Mouse (Mus musculus) myocyte (in vitro differentiated cells): Measurements from ENCODE around the gene Ift88. TPM values are rescaled to one million over a fixed set of nuclear protein-coding genes. Genes with fewer than 3 reads are reported as not detected.

Experiments
- H3K27me3 ChIP-seq: one replicate; pipeline ENCODE4 v1.6.1; 2011; ENCODE audit not compliant: control insufficient read depth, insufficient read depth, insufficient read length
- H3K36me3 ChIP-seq: one replicate; pipeline ENCODE4 v1.6.1; 2011; ENCODE audit not compliant: control insufficient read depth, insufficient read depth
- H3K4me2 ChIP-seq: one replicate; pipeline ENCODE4 v1.6.1; 2011; ENCODE audit warnings: low read depth, control low read depth
- H3K4me3 ChIP-seq: one replicate; pipeline ENCODE4 v1.5.1; 2011; ENCODE audit warnings: mild to moderate bottlenecking, control low read depth, moderate library complexity
- H3K79me2 ChIP-seq: one replicate; pipeline ENCODE4 v1.6.1; 2011; ENCODE audit not compliant: control insufficient read depth, insufficient read depth
- H3ac ChIP-seq: one replicate; pipeline ENCODE4 v1.6.1; 2011; ENCODE audit not compliant: control insufficient read depth, insufficient read length
- CEBPB ChIP-seq: IDR thresholded peaks from 2 replicates; pipeline ENCODE4 v1.6.1; 2011; ENCODE audit warnings: mild to moderate bottlenecking, moderate library complexity; ENCODE audit not compliant: poor library complexity, insufficient read depth, severe bottlenecking
- E2F4 ChIP-seq: IDR thresholded peaks from one replicate; pipeline ENCODE4 v1.6.1; 2011; ENCODE audit warnings: mild to moderate bottlenecking, control low read depth, moderate library complexity; ENCODE audit not compliant: insufficient read depth
- MAX ChIP-seq: IDR thresholded peaks from one replicate; pipeline ENCODE4 v1.6.1; 2011; ENCODE audit warnings: low read depth, mild to moderate bottlenecking, control low read depth
- MYOD1 ChIP-seq, 3 experiments: IDR thresholded peaks; one replicate each; pipeline ENCODE4 v1.6.1; 2011; ENCODE audit warnings: control low read depth in 2 of 3, low read depth in 2 of 3, mild to moderate bottlenecking in 2 of 3, moderate library complexity in 1 of 3; ENCODE audit not compliant: insufficient read length in 2 of 3, control insufficient read depth in 1 of 3
- MYOG ChIP-seq, 3 experiments: IDR thresholded peaks; one replicate each; pipeline ENCODE4 v1.6.1; 2011; ENCODE audit warnings: control low read depth in 2 of 3, low read depth in 2 of 3, mild to moderate bottlenecking in 2 of 3; ENCODE audit not compliant: insufficient read length in 2 of 3, control insufficient read depth in 1 of 3, insufficient read depth in 1 of 3
- POLR2A ChIP-seq: IDR thresholded peaks from one replicate; pipeline ENCODE4 v1.6.1; 2011; ENCODE audit warnings: low read depth, mild to moderate bottlenecking, control low read depth, moderate library complexity; ENCODE audit not compliant: insufficient read length
- POLR2AphosphoS2 ChIP-seq: IDR thresholded peaks from one replicate; pipeline ENCODE4 v1.6.1; 2011; ENCODE audit warnings: low read depth, control low read depth; ENCODE audit not compliant: insufficient read length
- REST ChIP-seq: IDR thresholded peaks from one replicate; pipeline ENCODE4 v1.6.1; 2011; ENCODE audit warnings: mild to moderate bottlenecking, control low read depth, moderate library complexity; ENCODE audit not compliant: insufficient read depth, insufficient read length
- SRF ChIP-seq: IDR thresholded peaks from one replicate; pipeline ENCODE4 v1.6.1; 2011; ENCODE audit warnings: low read depth; ENCODE audit not compliant: control insufficient read depth, insufficient read length
- TCF12 ChIP-seq: IDR thresholded peaks from one replicate; pipeline ENCODE4 v1.6.1; 2011; ENCODE audit warnings: mild to moderate bottlenecking, control low read depth; ENCODE audit not compliant: poor library complexity, insufficient read depth, severe bottlenecking
- TCF3 ChIP-seq: IDR thresholded peaks from one replicate; pipeline ENCODE4 v1.6.1; 2011; ENCODE audit warnings: low read depth, control low read depth; ENCODE audit not compliant: insufficient read length
- USF1 ChIP-seq: IDR thresholded peaks from one replicate; pipeline ENCODE4 v1.6.1; 2011; ENCODE audit warnings: low read depth, mild to moderate bottlenecking, control low read depth, moderate library complexity
- polyA plus RNA-seq: library from polyadenylated mRNA; unstranded; fragments of >200 nt; fragmentation: generic; extraction: Trizol; gene quantifications from one replicate; pipeline ENCODE4 v1.2.1, GENCODE M21; 2012; ENCODE audit warnings: missing spikeins

The Ift88 gene
- polyA plus RNA-seq, 1 experiment: 2.8 TPM

- peaks cover 12% of the 10 kb centered on the region for H3K27me3 ChIP-seq
Observed at GRCm38 (mm10) chr14:57395470-57395869, 28.4 kb upstream of the Ift88 start.

GRCm38 (mm10) chr14:57397221-57397620 is 26.6 kb upstream of the Ift88 start:
- Histone ChIP-seq H3K79me2 (no peaks in the 10 kb centered on the region), H3K4me3 (no peak overlapping the region), H3K4me2 (no peak overlapping the region), H3K36me3 (no peaks in the 10 kb centered on the region), H3K27me3 (peaks cover 13% of the 10 kb centered on the region), H3ac (no peak overlapping the region)
- TF ChIP-seq POLR2A: no peak
- no peak for TF ChIP-seq E2F4
- no peak for TF ChIP-seq USF1
- TF ChIP-seq POLR2AphosphoS2: no peak
- no peak for TF ChIP-seq MYOG (IDR thresholded peaks at IDR 0.05; ENCODE audit: control insufficient read depth in 1 of 3, insufficient read depth in 1 of 3, insufficient read length in 2 of 3, low read depth in 2 of 3)
- no peak for TF ChIP-seq MYOD1 (IDR thresholded peaks at IDR 0.05; ENCODE audit: control insufficient read depth in 1 of 3, insufficient read length in 2 of 3, low read depth in 2 of 3)
- no peak for TF ChIP-seq TCF3
- no peak for TF ChIP-seq CEBPB
- TF ChIP-seq SRF: no peak
- no peak for TF ChIP-seq MAX
- no peak for TF ChIP-seq REST
- no peak for TF ChIP-seq TCF12

More at GRCm38 (mm10) chr14:57395470-57395869, 28.4 kb upstream of the Ift88 start:
- H3K79me2 ChIP-seq: no peaks in the 10 kb centered on the region
- no peak overlapping the region for H3ac ChIP-seq
- TF ChIP-seq USF1 (no peak), MAX (no peak), REST (no peak), E2F4 (no peak), CEBPB (no peak), MYOD1 (IDR thresholded peaks at IDR 0.05; ENCODE audit: control insufficient read depth in 1 of 3, insufficient read length in 2 of 3, low read depth in 2 of 3) (no peak), POLR2A (no peak), TCF3 (no peak), SRF (no peak), POLR2AphosphoS2 (no peak), TCF12 (no peak), MYOG (IDR thresholded peaks at IDR 0.05; ENCODE audit: control insufficient read depth in 1 of 3, insufficient read depth in 1 of 3, insufficient read length in 2 of 3, low read depth in 2 of 3) (no peak)
- H3K4me3 ChIP-seq: no peak overlapping the region
- no peaks in the 10 kb centered on the region for H3K36me3 ChIP-seq
- no peak overlapping the region for H3K4me2 ChIP-seq

GRCm38 (mm10) chr14:57398065-57398757 is 25.7 kb upstream of the Ift88 start, which contains the start of gene Cryl1:
Cryl1 (minus strand) TSS chr14:57398529.
- H3ac ChIP-seq: no peak within 1 kb of the TSS
- peaks cover 6% of the 10 kb centered on the region for H3K27me3 ChIP-seq
- peak in 1 of 3 experiments; percentile 28 for TF ChIP-seq MYOG (IDR thresholded peaks at IDR 0.05; ENCODE audit: control insufficient read depth in 1 of 3, insufficient read depth in 1 of 3, insufficient read length in 2 of 3, low read depth in 2 of 3)
- TF ChIP-seq USF1: no peak
- TF ChIP-seq E2F4: no peak
- TF ChIP-seq TCF12: no peak
- peak in 1 of 3 experiments; percentile 35 for TF ChIP-seq MYOD1 (IDR thresholded peaks at IDR 0.05; ENCODE audit: control insufficient read depth in 1 of 3, insufficient read length in 2 of 3, low read depth in 2 of 3)
- TF ChIP-seq POLR2A: peak; percentile 34
- no peak for TF ChIP-seq MAX
- TF ChIP-seq POLR2AphosphoS2: no peak
- no peak for TF ChIP-seq TCF3
- no peak for TF ChIP-seq SRF
- no peak for TF ChIP-seq REST
- no peak for TF ChIP-seq CEBPB
- H3K4me2 ChIP-seq: peak within 1 kb of the TSS; percentile 70
- H3K36me3 ChIP-seq: no peaks in the 10 kb centered on the region
- H3K4me3 ChIP-seq: peak within 1 kb of the TSS; percentile 2
- H3K79me2 ChIP-seq: no peaks in the 10 kb centered on the region

GRCm38 (mm10) chr14:57398813-57399427 is 24.9 kb upstream of the Ift88 start:
- TF ChIP-seq TCF3: no peak
- no peak for TF ChIP-seq CEBPB
- Histone ChIP-seq H3K79me2 (no peaks in the 10 kb centered on the region), H3ac (no peak overlapping the region), H3K27me3 (peaks cover 6% of the 10 kb centered on the region), H3K4me2 (peak overlapping the region; percentile 70), H3K4me3 (peak overlapping the region; percentile 2), H3K36me3 (no peaks in the 10 kb centered on the region)
